Mouse (Mus musculus) E14TG2a.4 (cell line): ENCODE data around the gene Etl4.

ENCODE experiments used
- CTCF ChIP-seq: conservative IDR thresholded peaks from 2 replicates; pipeline ENCODE4 v1.5.1; 2014; ENCODE audit warnings: low read length
- NANOG ChIP-seq: IDR thresholded peaks from 2 replicates; pipeline ENCODE4 v1.6.1; 2014; ENCODE audit warnings: borderline replicate concordance, low read length, mixed read lengths
- POU5F1 ChIP-seq: IDR thresholded peaks from 2 replicates; pipeline ENCODE4 v1.6.1; 2014; ENCODE audit warnings: low read length, borderline replicate concordance

GRCm38 (mm10) chr2:20692898-20693297 is 783.3 kb downstream of the Etl4 start:
- TF ChIP-seq CTCF: no peak
- TF ChIP-seq NANOG: no peak
- TF ChIP-seq POU5F1: no peak
